Mouse (Mus musculus): ENCODE results near the gene C2.

C2 gene

GRCm38 (mm10) chr17:34881166-34881565 is 16.9 kb downstream of the C2 start:
- no peak for DNase-seq (ENCODE audit: low read depth, low spot score)

GRCm38 (mm10) chr17:34879336-34879879 is 18.7 kb downstream of the C2 start, which contains the start of gene Zbtb12:
TSS of gene Zbtb12 (plus strand) at chr17:34879483.
- DNase-seq (ENCODE audit: low read depth, low spot score): no peak

GRCm38 (mm10) chr17:34874321-34874720 is 23.7 kb downstream of the C2 start:
- no peak for DNase-seq (ENCODE audit: low read depth, low spot score)

- DNase-seq (ENCODE audit: low read depth, low spot score): no peak
Observed at GRCm38 (mm10) chr17:34865981-34866380, 32.1 kb downstream of the C2 start.

- no peak for DNase-seq (ENCODE audit: low read depth, low spot score)
Observed at GRCm38 (mm10) chr17:34862416-34863081, 35.5 kb downstream of the C2 start, which contains the start of gene Cfb. TSS of gene Cfb (minus strand) at chr17:34862518.

GRCm38 (mm10) chr17:34861704-34862415 is 36.2 kb downstream of the C2 start:
- DNase-seq (ENCODE audit: low read depth, low spot score): no peak

GRCm38 (mm10) chr17:34860514-34860913 is 37.6 kb downstream of the C2 start:
- DNase-seq (ENCODE audit: low read depth, low spot score): no peak

- DNase-seq (ENCODE audit: low read depth, low spot score): no peak
Observed at GRCm38 (mm10) chr17:34858670-34859069, 39.4 kb downstream of the C2 start.

GRCm38 (mm10) chr17:34855825-34856224 is 42.2 kb downstream of the C2 start:
- DNase-seq (ENCODE audit: low read depth, low spot score): peak; percentile 39

- DNase-seq (ENCODE audit: low read depth, low spot score): no peak
Observed at GRCm38 (mm10) chr17:34854761-34855160, 43.3 kb downstream of the C2 start.

- DNase-seq (ENCODE audit: low read depth, low spot score): no peak
Observed at GRCm38 (mm10) chr17:34853511-34853910, 44.6 kb downstream of the C2 start.

- DNase-seq (ENCODE audit: low read depth, low spot score): no peak
Observed at GRCm38 (mm10) chr17:34850517-34851125, 47.4 kb downstream of the C2 start.

- peak; percentile 98 for DNase-seq (ENCODE audit: low read depth, low spot score)
Observed at GRCm38 (mm10) chr17:34849722-34850516, 48.1 kb downstream of the C2 start, which contains the start of the genes Skiv2l and Nelfe. TSS of gene Skiv2l (minus strand) at chr17:34850210. TSS of gene Nelfe (plus strand) at chr17:34850391.

- no peak for DNase-seq (ENCODE audit: low read depth, low spot score)
Observed at GRCm38 (mm10) chr17:34847615-34848014, 50.5 kb downstream of the C2 start.

GRCm38 (mm10) chr17:34847192-34847591 is 50.9 kb downstream of the C2 start:
- DNase-seq (ENCODE audit: low read depth, low spot score): no peak

- no peak for DNase-seq (ENCODE audit: low read depth, low spot score)
Observed at GRCm38 (mm10) chr17:34844884-34845283, 53.2 kb downstream of the C2 start.

GRCm38 (mm10) chr17:34840736-34841307 is 57.2 kb downstream of the C2 start:
- no peak for DNase-seq (ENCODE audit: low read depth, low spot score)

GRCm38 (mm10) chr17:34838785-34839184 is 59.3 kb downstream of the C2 start:
- no peak for DNase-seq (ENCODE audit: low read depth, low spot score)

GRCm38 (mm10) chr17:34837464-34838324 is 60.4 kb downstream of the C2 start:
- no peak for DNase-seq (ENCODE audit: low read depth, low spot score)

- peak; percentile 96 for DNase-seq (ENCODE audit: low read depth, low spot score)
Observed at GRCm38 (mm10) chr17:34836856-34837221, 61.2 kb downstream of the C2 start, which contains the start of the genes Stk19 and Dxo. TSS of gene Stk19 (minus strand) at chr17:34836945. TSS of gene Dxo (plus strand) at chr17:34837019.

Data from embryo, embryonic 11.5 days (tissue).